Mouse (Mus musculus) cerebellum, adult 11 months (tissue): ENCODE measurements at regions not wholly inside any gene's neighbourhood (a gene's known extent, or its start where the extent isn't known, plus 50 kb on each side); places are given as distances from the start of the nearest gene placed in this dataset.

ENCODE experiments used
- DNase-seq: peaks from one replicate; pipeline ENCODE4 v3.0.0; 2022

- DNase-seq, result no peak
Observed at GRCm38 (mm10) chr3:37962043-37962810, 237.9 kb upstream of the Gm5148 start.

- no peak for DNase-seq
Observed at GRCm38 (mm10) chr3:37958361-37958978, 234.2 kb upstream of the Gm5148 start.

- no peak for DNase-seq
Observed at GRCm38 (mm10) chr3:37956543-37956942, 232.3 kb upstream of the Gm5148 start.

- DNase-seq, result peak; percentile 20
Observed at GRCm38 (mm10) chr3:37952891-37953290, 228.6 kb upstream of the Gm5148 start.

GRCm38 (mm10) chr3:37952251-37952650, 228.0 kb upstream of the Gm5148 start:
- DNase-seq, result no peak

GRCm38 (mm10) chr3:37943661-37944060, 219.4 kb upstream of the Gm5148 start:
- no peak for DNase-seq

- no peak for DNase-seq
Observed at GRCm38 (mm10) chr3:37940016-37940415, 215.7 kb upstream of the Gm5148 start.

- no peak for DNase-seq
Observed at GRCm38 (mm10) chr3:37938870-37939269, 214.6 kb upstream of the Gm5148 start.

- no peak for DNase-seq
Observed at GRCm38 (mm10) chr3:37938284-37938596, 213.9 kb upstream of the Gm5148 start.

GRCm38 (mm10) chr3:37937381-37938283, 213.3 kb upstream of the Gm5148 start:
- no peak for DNase-seq

GRCm38 (mm10) chr3:37936251-37936931, 212.1 kb upstream of the Gm5148 start:
- DNase-seq, result no peak

GRCm38 (mm10) chr3:37934905-37935708, 210.8 kb upstream of the Gm5148 start:
- no peak for DNase-seq

- DNase-seq, result no peak
Observed at GRCm38 (mm10) chr3:37934236-37934635, 209.9 kb upstream of the Gm5148 start.

GRCm38 (mm10) chr3:37928731-37929130, 204.4 kb upstream of the Gm5148 start:
- DNase-seq, result no peak

- DNase-seq, result no peak
Observed at GRCm38 (mm10) chr3:37919450-37920156, 195.3 kb upstream of the Gm5148 start.

- DNase-seq, result no peak
Observed at GRCm38 (mm10) chr3:37916786-37917479, 192.6 kb upstream of the Gm5148 start.

- DNase-seq, result no peak
Observed at GRCm38 (mm10) chr3:37916281-37916680, 192.0 kb upstream of the Gm5148 start.

GRCm38 (mm10) chr3:37915673-37916072, 191.4 kb upstream of the Gm5148 start:
- DNase-seq, result no peak

GRCm38 (mm10) chr3:37914136-37914535, 189.8 kb upstream of the Gm5148 start:
- no peak for DNase-seq

- no peak for DNase-seq
Observed at GRCm38 (mm10) chr3:37909821-37910220, 185.5 kb upstream of the Gm5148 start.

GRCm38 (mm10) chr3:37909008-37909407, 184.7 kb upstream of the Gm5148 start:
- no peak for DNase-seq
